Mouse (Mus musculus) megakaryocyte, embryonic 14.5 days (primary cell): ENCODE results near the gene Tescl. TPM values are rescaled to one million over a fixed set of nuclear protein-coding genes. Genes with fewer than 3 reads are reported as not detected.
A peak's percentile ranks its signal among the peaks of the same experiment; 100 is the strongest.

Experiments
- H3K27me3 ChIP-seq: replicated peaks from 2 replicates; pipeline ENCODE3; 2012; ENCODE audit warnings: inconsistent platforms
- H3K36me3 ChIP-seq: replicated peaks from 2 replicates; pipeline ENCODE3; 2012; ENCODE audit warnings: low read length, inconsistent platforms, mixed read lengths
- H3K4me1 ChIP-seq: 2 replicates; pipeline ENCODE4 v1.6.1; 2012; ENCODE audit warnings: inconsistent platforms
- H3K4me3 ChIP-seq: replicated peaks from 2 replicates; pipeline ENCODE3; 2012; ENCODE audit warnings: moderate library complexity, mild to moderate bottlenecking, inconsistent platforms
- H3K9me3 ChIP-seq: 2 replicates; pipeline ENCODE4 v1.6.1; 2012; ENCODE audit warnings: inconsistent platforms
- FLI1 ChIP-seq: IDR thresholded peaks from 2 replicates; pipeline ENCODE4 v1.6.1; 2012; ENCODE audit warnings: low read length, inconsistent platforms, mixed read lengths
- GATA1 ChIP-seq: IDR thresholded peaks from 3 replicates; pipeline ENCODE4 v1.6.1; 2012; ENCODE audit warnings: mixed read lengths, low read length, inconsistent platforms, borderline replicate concordance
- polyA plus RNA-seq: library from polyadenylated mRNA; stranded (reverse); fragments of >175 nt; gene quantifications from 2 replicates; pipeline ENCODE4 v1.2.3, GENCODE M21; 2012; ENCODE audit warnings: low replicate concordance; ENCODE audit not compliant: insufficient read depth

Gene Tescl
- polyA plus RNA-seq, 1 experiment: not detected

DNA sequence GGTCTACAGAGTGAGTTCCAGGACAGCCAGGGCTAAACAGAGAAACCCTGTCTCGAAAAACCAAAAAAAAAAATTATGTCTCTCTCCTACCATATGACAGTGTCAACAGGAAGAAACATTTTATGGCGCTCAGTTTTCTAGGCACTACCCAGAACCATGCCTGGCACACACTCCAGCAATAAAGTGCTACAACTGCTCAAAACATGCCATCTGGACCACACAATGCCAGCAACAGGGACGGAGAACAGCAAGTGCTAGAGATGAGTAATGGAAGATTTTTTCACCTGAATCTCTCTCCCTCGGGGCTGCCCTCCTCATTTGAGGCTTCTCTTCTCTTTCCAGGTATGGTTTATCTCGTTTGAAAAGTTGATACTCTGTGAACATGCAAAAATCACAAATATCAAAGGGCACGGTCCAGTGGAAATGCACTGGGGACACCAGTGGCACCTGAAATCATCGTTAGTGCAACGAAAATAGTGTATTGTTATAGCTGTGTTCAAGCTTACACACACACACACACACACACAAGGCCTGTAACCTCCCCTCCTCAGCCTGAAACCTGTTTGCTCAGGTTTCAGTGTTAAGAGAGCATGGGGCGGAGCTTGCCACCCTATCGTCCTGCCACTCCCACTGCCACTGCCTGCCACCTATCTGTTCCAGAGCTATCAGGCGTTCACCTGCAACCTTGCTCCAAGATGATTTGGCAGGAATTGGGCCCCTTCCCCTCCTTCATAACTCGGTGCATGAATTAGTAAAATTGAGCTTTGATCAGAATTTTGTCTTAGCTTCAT lies 40.5 kb downstream of the Tescl start:
- Histone ChIP-seq H3K36me3 (peaks cover 84% of the 10 kb centered on the region), H3K4me1 (peaks cover 9% of the 10 kb centered on the region), H3K4me3 (no peak overlapping the region), H3K9me3 (peaks cover 30% of the 10 kb centered on the region), H3K27me3 (no peaks in the 10 kb centered on the region)
- no peak for TF ChIP-seq FLI1
- no peak for TF ChIP-seq GATA1

DNA sequence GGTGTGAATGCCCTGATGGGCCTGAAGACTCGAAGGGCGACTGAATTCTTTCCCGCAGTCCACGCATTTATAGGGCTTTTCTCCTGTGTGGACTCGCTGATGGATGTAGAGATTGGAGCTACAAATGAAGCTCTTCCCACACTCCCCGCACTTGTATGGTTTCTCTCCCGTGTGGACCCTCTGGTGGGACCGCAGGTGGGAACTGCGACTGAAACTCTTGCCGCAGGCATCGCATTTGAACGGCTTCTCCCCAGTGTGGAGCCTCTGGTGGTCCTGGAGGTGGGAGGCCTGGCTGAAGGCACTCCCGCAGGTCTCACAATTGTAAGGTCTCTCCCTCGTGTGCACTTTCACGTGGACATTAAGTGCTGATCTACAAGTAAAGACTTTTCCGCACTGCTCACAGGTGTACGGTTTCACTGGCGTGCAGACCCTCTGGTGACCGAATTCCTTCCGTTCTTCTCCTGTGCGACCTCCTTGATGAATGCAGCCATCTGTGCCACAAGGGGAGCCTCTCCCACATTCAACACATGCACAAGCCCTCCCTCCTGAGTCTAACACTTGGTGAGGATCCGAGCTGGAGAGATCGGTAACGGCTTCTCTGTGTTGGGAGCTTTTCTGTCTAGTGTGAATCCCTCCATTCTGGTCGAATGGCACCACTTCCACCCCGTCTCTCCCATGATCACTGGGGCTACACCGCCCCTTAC lies 42.2 kb downstream of the Tescl start:
- Histone ChIP-seq H3K9me3 (peaks cover 30% of the 10 kb centered on the region), H3K27me3 (no peaks in the 10 kb centered on the region), H3K4me3 (no peak overlapping the region), H3K36me3 (peaks cover 70% of the 10 kb centered on the region), H3K4me1 (peaks cover 6% of the 10 kb centered on the region; the same call in 1 of the 2 replicates)
- no peak for TF ChIP-seq FLI1
- no peak for TF ChIP-seq GATA1

DNA sequence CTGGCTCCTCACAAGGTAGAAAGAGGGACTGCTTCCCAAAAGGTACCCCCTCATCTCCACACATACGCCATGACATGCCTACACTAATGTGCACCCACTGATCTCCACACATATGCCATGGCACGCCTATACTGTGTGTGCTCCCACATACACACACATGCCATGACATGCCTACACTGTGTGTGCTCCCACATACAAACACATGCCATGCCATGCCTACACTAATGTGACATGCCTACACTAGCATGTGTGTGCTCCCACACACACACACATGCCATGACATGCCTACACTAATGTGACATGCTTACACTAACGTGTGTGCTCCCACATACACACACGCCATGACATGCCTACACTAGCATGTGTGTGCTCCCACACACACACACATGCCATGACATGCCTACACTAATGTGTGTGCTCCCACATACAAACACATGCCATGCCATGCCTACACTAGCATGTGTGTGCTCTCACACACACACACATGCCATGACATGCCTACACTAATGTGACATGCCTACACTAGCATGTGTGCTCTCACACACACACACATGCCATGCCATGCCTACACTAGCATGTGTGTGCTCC lies 43.5 kb downstream of the Tescl start:
- Histone ChIP-seq H3K36me3 (peaks cover 57% of the 10 kb centered on the region), H3K9me3 (peaks cover 22% of the 10 kb centered on the region), H3K4me3 (peak overlapping the region; percentile 66), H3K4me1 (peaks cover 6% of the 10 kb centered on the region; the same call in 1 of the 2 replicates), H3K27me3 (no peaks in the 10 kb centered on the region)
- TF ChIP-seq FLI1: no peak
- 0 out of 3 replicates have a peak, but pooled peaks have one; percentile 12 for TF ChIP-seq GATA1

DNA sequence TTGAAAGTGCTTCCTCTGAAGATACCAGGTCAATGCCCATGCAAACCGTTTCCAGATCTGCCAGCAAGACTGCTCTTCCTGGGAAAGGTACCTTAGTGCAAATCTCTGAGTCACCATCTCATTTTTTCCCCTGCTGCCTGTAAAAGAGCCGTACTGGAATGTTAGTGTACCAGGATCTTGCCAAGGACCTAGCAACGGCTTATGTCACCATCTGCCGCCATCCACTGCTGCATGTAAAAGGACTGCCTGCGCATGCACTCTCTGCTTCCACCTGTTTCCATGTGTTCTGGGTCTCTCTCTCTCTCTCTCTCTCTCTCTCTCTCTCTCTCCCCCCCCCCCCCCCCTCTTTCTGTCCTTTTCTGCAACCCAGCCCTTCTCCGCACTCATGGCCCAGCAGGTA lies 45.2 kb downstream of the Tescl start:
- TF ChIP-seq GATA1 (no peak), FLI1 (no peak)
- Histone ChIP-seq H3K36me3 (peaks cover 40% of the 10 kb centered on the region), H3K9me3 (peaks cover 27% of the 10 kb centered on the region), H3K27me3 (no peaks in the 10 kb centered on the region), H3K4me3 (no peak overlapping the region), H3K4me1 (peaks cover 6% of the 10 kb centered on the region; the same call in 1 of the 2 replicates)

GRCm38 (mm10) chr7:24287670-24288069 lies 46.1 kb downstream of the Tescl start:
- no peak for TF ChIP-seq GATA1
- H3K9me3 ChIP-seq: peaks cover 34% of the 10 kb centered on the region
- no peaks in the 10 kb centered on the region for H3K27me3 ChIP-seq
- peaks cover 6% of the 10 kb centered on the region; the same call in 1 of the 2 replicates for H3K4me1 ChIP-seq
- no peak overlapping the region for H3K4me3 ChIP-seq
- peaks cover 33% of the 10 kb centered on the region for H3K36me3 ChIP-seq

- H3K27me3 ChIP-seq: no peaks in the 10 kb centered on the region
- TF ChIP-seq GATA1: no peak
- no peak for TF ChIP-seq FLI1
- peaks cover 25% of the 10 kb centered on the region for H3K36me3 ChIP-seq
- H3K9me3 ChIP-seq: peaks cover 32% of the 10 kb centered on the region
- H3K4me1 ChIP-seq: peaks cover 6% of the 10 kb centered on the region; the same call in 1 of the 2 replicates
- H3K4me3 ChIP-seq: no peak overlapping the region
These were observed 46.8 kb downstream of the Tescl start for GRCm38 (mm10) chr7:24286916-24287315.

DNA sequence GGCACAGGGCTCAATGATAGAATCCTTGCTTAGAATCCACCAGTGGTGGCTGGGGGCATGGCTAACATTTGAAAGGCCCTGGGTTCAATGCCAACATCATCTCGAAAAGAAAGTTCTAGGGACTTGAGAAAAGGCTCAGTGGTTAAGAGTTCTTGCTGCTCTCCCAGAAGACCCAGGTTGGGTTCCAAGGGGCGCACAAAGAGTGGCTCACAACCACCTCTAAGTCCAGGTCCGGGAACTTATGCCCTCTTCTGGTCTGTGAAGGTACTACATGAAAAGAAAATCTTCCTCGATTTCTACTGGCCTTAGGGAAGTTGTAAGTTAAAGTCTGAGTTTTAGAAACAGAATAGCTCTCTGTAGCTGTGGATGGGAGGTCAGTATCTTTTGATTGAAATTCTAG lies 47.6 kb downstream of the Tescl start:
- Histone ChIP-seq H3K9me3 (peaks cover 24% of the 10 kb centered on the region), H3K4me1 (peaks cover 6% of the 10 kb centered on the region; the same call in 1 of the 2 replicates), H3K27me3 (no peaks in the 10 kb centered on the region), H3K4me3 (no peak overlapping the region), H3K36me3 (peaks cover 17% of the 10 kb centered on the region)
- TF ChIP-seq GATA1: no peak
- no peak for TF ChIP-seq FLI1

Other genes starting within 250 kb of the Tescl start
- gene Zfp112, start 221.6 kb downstream of the Tescl start, polyA plus RNA-seq: 0.16 TPM in 1 of 2 replicates, not detected in the other
- 1.00 and 2.8 TPM in 2 replicates for gene Zfp235, start 199.8 kb downstream of the Tescl start, polyA plus RNA-seq
- not detected in 2 replicates for gene Zfp114, start 158.9 kb downstream of the Tescl start, polyA plus RNA-seq
- gene Zfp111, start 122.5 kb downstream of the Tescl start, polyA plus RNA-seq: 0.41 TPM in 1 of 2 replicates, not detected in the other
- gene Zfp109, start 96.4 kb downstream of the Tescl start, polyA plus RNA-seq: 0.27 TPM in 1 of 2 replicates, not detected in the other
- not detected in 2 replicates for gene Zfp108, start 79.1 kb downstream of the Tescl start, polyA plus RNA-seq
- 1.2 TPM in 1 of 2 replicates, not detected in the other for gene Zfp93, start 63.5 kb downstream of the Tescl start, polyA plus RNA-seq
- 5.2 and 7.2 TPM in 2 replicates for gene Zfp61, start 32.7 kb downstream of the Tescl start, polyA plus RNA-seq
- gene Zfp94, start 17.3 kb downstream of the Tescl start, polyA plus RNA-seq: 1.1 TPM in 1 of 2 replicates, not detected in the other
- gene Lypd5, start 15.3 kb upstream of the Tescl start, polyA plus RNA-seq: not detected in 2 replicates
- 9.0 and 25.3 TPM in 2 replicates for gene Kcnn4, start 36.3 kb upstream of the Tescl start, polyA plus RNA-seq
- 42.3 and 58.9 TPM in 2 replicates for gene Smg9, start 65.7 kb upstream of the Tescl start, polyA plus RNA-seq
- gene Irgc1, start 118.4 kb upstream of the Tescl start, polyA plus RNA-seq: 0.28 TPM in 1 of 2 replicates, not detected in the other
- gene Plaur, start 128.5 kb upstream of the Tescl start, polyA plus RNA-seq: 14.6 and 56.5 TPM in 2 replicates
- not detected in 2 replicates for gene Cadm4, start 148.1 kb upstream of the Tescl start, polyA plus RNA-seq
- 33.9 and 51.4 TPM in 2 replicates for gene Zfp428, start 173.1 kb upstream of the Tescl start, polyA plus RNA-seq
- not detected in 2 replicates for gene AC161166.1, start 178.5 kb upstream of the Tescl start, polyA plus RNA-seq
- gene Irgq, start 196.8 kb upstream of the Tescl start, polyA plus RNA-seq: 2.9 and 3.1 TPM in 2 replicates
- not detected in 2 replicates for gene Pinlyp, start 212.2 kb upstream of the Tescl start, polyA plus RNA-seq
- gene Xrcc1, start 212.4 kb upstream of the Tescl start, polyA plus RNA-seq: 101 and 159 TPM in 2 replicates